Mouse (Mus musculus) fat pad, adult 2 months (tissue): ENCODE results near the gene Rpl21.
"Not testable (repeated sequence)": the region's sequence is repeated elsewhere in the genome, so short reads cannot be mapped to it uniquely, and the experiment has no call there.

Source experiments
- DNase-seq: peaks from one replicate; pipeline ENCODE4 v3.0.0-alpha.2; 2011; ENCODE audit warnings: low read depth, low spot score; ENCODE audit errors: extremely low read depth

Gene Rpl21

DNA sequence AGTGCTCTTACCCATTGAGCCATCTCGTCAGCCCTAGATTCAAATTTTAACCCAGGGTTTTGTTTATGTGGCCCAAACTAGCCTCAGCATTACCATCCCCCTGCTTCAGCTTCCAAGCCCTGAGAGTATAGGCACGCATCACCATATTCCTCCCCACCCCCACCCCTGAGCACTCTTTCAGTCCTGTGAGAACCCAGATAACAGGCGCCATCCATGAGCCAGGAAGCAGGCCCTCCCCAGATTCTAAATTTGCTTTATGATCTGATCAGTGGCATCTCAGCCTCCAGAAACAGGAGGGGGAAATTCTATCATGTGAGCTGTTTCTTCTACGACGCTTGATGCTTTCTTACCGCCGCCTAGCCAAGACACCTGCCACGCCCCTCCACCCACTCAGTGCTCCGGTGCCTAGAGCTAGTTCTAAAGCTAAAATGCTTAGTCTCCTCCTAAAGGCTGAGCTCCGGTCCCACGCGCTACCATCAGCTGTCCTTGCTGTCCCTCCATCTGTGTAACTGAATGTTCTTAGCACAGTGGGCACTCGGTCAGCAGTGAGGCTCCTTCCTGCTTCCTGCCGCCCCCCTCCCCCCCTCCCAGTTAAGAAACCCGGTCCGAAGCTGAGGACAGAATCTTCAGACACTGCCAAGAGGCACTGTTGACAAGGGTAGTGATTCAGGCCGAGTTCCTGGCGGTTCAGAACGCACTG, 34.7 kb downstream of the Rpl21 start:
- no peak for DNase-seq

DNA sequence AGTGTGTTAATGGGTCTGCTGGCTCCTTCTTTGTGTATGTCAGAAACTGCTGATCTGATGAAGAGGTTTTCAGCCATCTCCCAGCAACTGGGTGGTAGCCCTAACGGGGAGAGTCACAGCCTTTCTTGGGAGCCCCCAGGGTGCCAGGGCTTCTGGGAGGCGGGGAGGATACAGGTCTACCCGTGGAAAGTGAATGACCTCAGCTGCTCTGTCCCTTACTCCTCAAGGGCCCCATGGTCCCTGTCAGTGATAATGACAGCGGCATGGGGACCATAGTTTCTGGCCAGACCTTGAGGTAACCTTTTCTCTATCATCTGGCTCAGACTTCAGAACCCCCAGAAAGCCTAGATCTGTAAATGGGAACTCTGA, 35.2 kb downstream of the Rpl21 start:
- no peak for DNase-seq

DNA sequence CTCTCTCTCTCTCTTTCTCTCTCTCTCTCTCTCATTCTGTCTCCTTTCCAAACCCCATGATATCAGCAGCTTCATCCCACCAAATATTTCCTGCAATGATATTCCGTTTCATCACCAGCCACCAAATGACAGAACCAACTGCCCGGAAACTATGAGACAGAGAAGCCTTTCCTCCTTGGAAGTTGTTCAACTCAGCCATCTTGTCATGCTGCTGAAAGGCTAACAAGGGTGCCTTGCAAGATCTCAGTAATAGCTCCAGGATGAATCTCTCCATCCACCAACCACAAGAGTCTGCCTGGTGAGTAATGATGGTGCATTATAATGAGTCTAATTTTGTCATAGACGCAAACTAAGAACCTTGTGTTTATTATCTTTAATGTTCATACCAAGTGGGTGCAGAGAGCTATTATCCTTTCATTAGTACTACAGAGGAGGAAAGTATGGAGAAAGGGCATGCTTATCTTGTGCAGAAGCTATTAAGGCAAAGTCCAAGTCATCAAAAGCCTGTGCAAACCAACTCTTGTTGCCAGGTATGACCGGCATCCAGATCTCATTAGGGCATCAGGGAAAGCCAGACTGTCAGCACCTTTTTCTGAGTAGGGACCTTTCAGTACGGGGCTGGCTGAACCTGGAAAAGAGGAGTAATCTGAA, 40.4 kb downstream of the Rpl21 start:
- no peak for DNase-seq

DNA sequence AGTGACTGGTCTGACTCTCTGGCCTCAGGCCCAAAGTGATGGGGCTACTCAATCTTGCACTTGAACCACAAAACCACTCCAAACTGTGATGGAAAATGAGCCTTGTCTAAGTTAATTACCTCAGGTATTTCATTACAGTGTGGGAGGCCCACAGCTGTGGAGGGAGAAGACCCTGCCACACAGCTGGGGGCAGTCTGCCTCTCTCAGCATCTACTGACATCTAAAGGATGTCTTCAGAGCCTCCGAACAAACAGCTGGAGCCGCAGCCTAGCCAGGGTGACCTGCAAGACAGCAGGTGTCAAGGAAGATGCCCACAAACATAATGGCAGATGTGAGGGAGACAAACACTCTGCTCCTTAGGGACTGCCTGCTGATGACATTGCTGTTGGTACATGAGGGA, 43.3 kb downstream of the Rpl21 start:
- DNase-seq: no peak

- not testable (repeated sequence) for DNase-seq
Observed at GRCm38 (mm10) chr5:146877882-146878281, 45.2 kb downstream of the Rpl21 start.

- DNase-seq: no peak
Observed at GRCm38 (mm10) chr5:146882261-146882660, 49.6 kb downstream of the Rpl21 start.

GRCm38 (mm10) chr5:146883053-146883452, 50.4 kb downstream of the Rpl21 start:
- no peak for DNase-seq

DNA sequence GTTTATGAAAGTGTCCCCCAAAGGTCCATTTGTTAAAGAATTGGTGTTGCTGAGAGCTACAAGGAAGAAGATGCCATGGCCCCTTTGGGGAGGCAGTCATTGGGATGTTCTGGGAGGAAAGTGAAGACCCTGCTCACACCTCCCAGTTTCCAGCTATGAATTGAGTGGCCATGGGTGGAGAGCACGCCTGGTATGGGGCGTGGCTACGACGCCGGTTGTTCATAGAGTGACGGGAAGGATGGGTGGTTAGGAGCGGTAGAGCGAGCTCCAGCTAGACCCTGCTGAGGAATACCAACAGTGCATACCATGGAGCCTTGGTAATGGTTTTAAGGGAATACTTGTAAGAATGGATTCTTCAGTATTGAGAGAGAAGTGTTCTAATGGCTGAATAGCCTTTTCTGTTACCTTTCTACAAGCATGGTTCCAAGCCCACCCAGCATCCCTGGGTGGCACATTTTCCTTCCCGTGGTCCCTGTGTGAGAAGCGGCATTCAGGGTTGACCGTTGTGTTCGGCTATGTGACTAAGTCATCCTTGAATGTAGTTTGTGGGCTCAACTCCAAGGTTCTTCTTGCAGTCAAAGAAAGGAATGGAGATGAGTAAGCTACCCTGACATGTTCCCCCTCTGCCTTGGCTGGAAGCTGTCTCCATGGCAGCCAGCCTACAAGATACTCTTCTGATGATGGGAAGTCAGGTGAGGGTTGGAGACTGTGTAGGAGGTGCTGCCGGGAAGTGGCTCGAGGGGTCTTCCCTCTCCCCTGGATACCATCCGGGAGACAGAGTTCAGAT, 51.0 kb downstream of the Rpl21 start:
- DNase-seq: no peak
